Mouse (Mus musculus): Measurements from ENCODE around the gene Fam241b. TPM values are rescaled to one million over a fixed set of nuclear protein-coding genes. Genes with fewer than 3 reads are reported as not detected.

The Fam241b gene
- polyA plus RNA-seq, 1 experiment from 2014 or later, result 92.5 TPM

- Histone ChIP-seq H3K4me3 (no peak overlapping the region), H3K4me1 (peaks cover 9% of the 10 kb centered on the region; the same call in 1 of the 2 replicates), H3K9me3 (replicated peaks) (no peaks in the 10 kb centered on the region), H3K4me2 (no peak overlapping the region), H3K9ac (no peak overlapping the region), H3K27me3 (no peaks in the 10 kb centered on the region), H3K27ac (no peak overlapping the region), H3K36me3 (ENCODE audit: poor library complexity, severe bottlenecking) (no peaks in the 10 kb centered on the region)
- WGBS, result 68% methylated on average over 5 of the region's 5 CpGs
- no peak for ATAC-seq
Measured at GRCm38 (mm10) chr10:62062786-62063185, 80.9 kb downstream of the Fam241b start.

GRCm38 (mm10) chr10:62060969-62061678 is 82.6 kb downstream of the Fam241b start:
- no peaks in the 10 kb centered on the region for H3K9me3 ChIP-seq (replicated peaks)
- 67% methylated on average over 14 of the region's 14 CpGs for WGBS
- ATAC-seq, result no peak
- no peak overlapping the region for H3K4me3 ChIP-seq
- no peak overlapping the region for H3K27ac ChIP-seq
- no peak overlapping the region for H3K4me2 ChIP-seq
- peaks cover 9% of the 10 kb centered on the region; the same call in 1 of the 2 replicates for H3K4me1 ChIP-seq
- H3K9ac ChIP-seq, result no peak overlapping the region
- no peaks in the 10 kb centered on the region for H3K36me3 ChIP-seq (ENCODE audit: poor library complexity, severe bottlenecking)
- H3K27me3 ChIP-seq, result no peaks in the 10 kb centered on the region

DNA sequence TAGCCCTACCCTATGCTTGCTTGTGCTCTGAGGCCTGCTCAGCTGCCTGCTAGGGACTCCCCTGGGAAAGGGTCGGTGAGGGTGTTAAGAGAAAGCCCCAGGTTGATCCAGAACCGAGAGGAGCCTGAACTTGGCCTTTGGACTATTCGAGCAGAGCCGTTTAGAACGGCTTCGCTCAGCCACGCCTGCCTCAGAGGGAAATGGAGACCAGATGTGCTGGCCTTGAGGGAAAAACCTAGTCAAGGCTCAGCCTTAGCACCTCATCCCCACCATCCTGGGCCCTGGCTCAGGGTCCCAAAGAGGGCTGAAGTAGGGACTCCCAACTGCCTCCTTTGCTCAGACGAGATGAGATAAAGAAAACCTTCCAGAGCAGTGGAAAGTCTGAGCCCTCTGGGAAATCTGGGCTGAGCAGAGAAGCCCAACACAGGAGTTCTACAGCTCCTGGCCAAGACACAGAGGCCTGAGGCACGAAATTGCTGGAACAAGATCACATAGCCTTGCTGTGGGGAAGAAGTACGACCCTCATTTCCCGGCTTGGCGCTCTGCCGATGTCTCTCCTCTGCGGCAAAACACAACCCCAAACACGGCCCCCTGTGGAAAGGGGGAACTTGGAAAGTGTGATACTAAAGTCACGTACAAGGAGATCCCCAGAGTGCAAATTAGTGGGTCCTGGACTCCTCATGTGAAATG is 83.4 kb downstream of the Fam241b start:
- Histone ChIP-seq H3K36me3 (ENCODE audit: poor library complexity, severe bottlenecking) (no peaks in the 10 kb centered on the region), H3K9ac (no peak overlapping the region), H3K27me3 (no peaks in the 10 kb centered on the region), H3K27ac (no peak overlapping the region), H3K4me2 (no peak overlapping the region), H3K4me3 (no peak overlapping the region), H3K9me3 (replicated peaks) (no peaks in the 10 kb centered on the region), H3K4me1 (peaks cover 9% of the 10 kb centered on the region; the same call in 1 of the 2 replicates)
- 71% methylated on average over 16 of the region's 16 CpGs for WGBS
- no peak for ATAC-seq

GRCm38 (mm10) chr10:62058508-62059375 is 85.0 kb downstream of the Fam241b start:
- WGBS, result 77% methylated on average over 13 of the region's 13 CpGs
- no peak overlapping the region for H3K9ac ChIP-seq
- no peaks in the 10 kb centered on the region for H3K36me3 ChIP-seq (ENCODE audit: poor library complexity, severe bottlenecking)

More at GRCm38 (mm10) chr10:62058508-62059375, 85.0 kb downstream of the Fam241b start:
- Histone ChIP-seq H3K27ac (no peak overlapping the region), H3K4me2 (no peak overlapping the region), H3K27me3 (no peaks in the 10 kb centered on the region), H3K4me3 (no peak overlapping the region), H3K4me1 (peaks cover 9% of the 10 kb centered on the region; the same call in 1 of the 2 replicates), H3K9me3 (replicated peaks) (no peaks in the 10 kb centered on the region)
- no peak for ATAC-seq

Other genes starting within 250 kb of the Fam241b start
- 0.42 and 0.62 TPM in 2 replicates for gene Col13a1, start 164.8 kb downstream of the Fam241b start, polyA plus RNA-seq (2015; fragmentation: Nextera tagmentation; extraction: Ambion mirVana)
- 0.15 and 0.41 TPM in 2 replicates for gene Neurog3, start 10.8 kb downstream of the Fam241b start, polyA plus RNA-seq (2015; fragmentation: Nextera tagmentation; extraction: Ambion mirVana)
- 14.2 and 18.0 TPM in 2 replicates for gene Tspan15, start 87.3 kb upstream of the Fam241b start, polyA plus RNA-seq (2015; fragmentation: Nextera tagmentation; extraction: Ambion mirVana)
- gene Tacr2, start 108.5 kb upstream of the Fam241b start, polyA plus RNA-seq (2015; fragmentation: Nextera tagmentation; extraction: Ambion mirVana), result not detected in 2 replicates
- 39.5 and 46.8 TPM in 2 replicates for gene Hk1, start 236.0 kb upstream of the Fam241b start, polyA plus RNA-seq (2015; fragmentation: Nextera tagmentation; extraction: Ambion mirVana)

All from forebrain, embryonic 13.5 days (tissue).